Mouse (Mus musculus) bone marrow macrophage, adult 2 months (primary cell): ENCODE results near the gene Plk3. TPM values are rescaled to one million over a fixed set of nuclear protein-coding genes. Genes with fewer than 3 reads are reported as not detected.

Source experiments
- H3K27ac ChIP-seq: 2 replicates; pipeline ENCODE4 v1.5.1; 2012; ENCODE audit warnings: low read depth, low read length; ENCODE audit not compliant: insufficient read depth
- H3K4me1 ChIP-seq: 2 replicates; pipeline ENCODE4 v1.6.1; 2012; ENCODE audit warnings: low read length; ENCODE audit not compliant: control insufficient read depth, insufficient read depth
- H3K4me3 ChIP-seq: 2 replicates; pipeline ENCODE4 v1.5.1; 2012; ENCODE audit warnings: mild to moderate bottlenecking, low read length, moderate library complexity; ENCODE audit not compliant: insufficient read depth
- CTCF ChIP-seq: IDR thresholded peaks from 2 replicates; pipeline ENCODE4 v1.5.1; 2012; ENCODE audit warnings: low read depth, mild to moderate bottlenecking, low read length, moderate library complexity
- POLR2A ChIP-seq: IDR thresholded peaks from 2 replicates; pipeline ENCODE4 v1.6.1; 2012; ENCODE audit warnings: mild to moderate bottlenecking, low read depth, low read length, borderline replicate concordance
- polyA plus RNA-seq: library from polyadenylated mRNA; stranded (reverse); fragments of >200 nt; gene quantifications from 2 replicates; pipeline ENCODE4 v1.2.4, GENCODE M21; 2012; ENCODE audit not compliant: missing spikeins, insufficient read depth, insufficient read length

Plk3 gene
- polyA plus RNA-seq, 1 experiment: 2.9 TPM

DNA sequence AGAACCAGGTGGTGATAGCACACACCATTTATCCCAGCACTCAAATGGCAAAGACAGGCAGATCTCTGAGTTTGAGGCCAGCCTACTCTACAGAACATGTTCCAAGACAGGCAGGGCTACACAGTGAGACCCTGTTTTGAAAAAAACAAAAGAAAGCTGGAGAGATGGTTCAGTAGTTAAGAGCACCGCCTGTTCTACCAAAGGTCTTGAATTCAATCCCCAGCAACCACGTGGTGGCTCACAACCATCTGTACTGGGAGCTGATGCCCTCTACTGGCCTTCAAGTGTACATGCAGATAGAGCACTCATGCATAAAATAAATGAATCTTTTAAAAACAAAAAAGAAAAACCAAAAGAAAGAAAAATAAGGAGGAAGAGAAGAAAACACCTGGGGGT, 5.5 kb upstream of the Plk3 start:
- H3K4me1 ChIP-seq: peaks cover 22% of the 10 kb centered on the region

DNA sequence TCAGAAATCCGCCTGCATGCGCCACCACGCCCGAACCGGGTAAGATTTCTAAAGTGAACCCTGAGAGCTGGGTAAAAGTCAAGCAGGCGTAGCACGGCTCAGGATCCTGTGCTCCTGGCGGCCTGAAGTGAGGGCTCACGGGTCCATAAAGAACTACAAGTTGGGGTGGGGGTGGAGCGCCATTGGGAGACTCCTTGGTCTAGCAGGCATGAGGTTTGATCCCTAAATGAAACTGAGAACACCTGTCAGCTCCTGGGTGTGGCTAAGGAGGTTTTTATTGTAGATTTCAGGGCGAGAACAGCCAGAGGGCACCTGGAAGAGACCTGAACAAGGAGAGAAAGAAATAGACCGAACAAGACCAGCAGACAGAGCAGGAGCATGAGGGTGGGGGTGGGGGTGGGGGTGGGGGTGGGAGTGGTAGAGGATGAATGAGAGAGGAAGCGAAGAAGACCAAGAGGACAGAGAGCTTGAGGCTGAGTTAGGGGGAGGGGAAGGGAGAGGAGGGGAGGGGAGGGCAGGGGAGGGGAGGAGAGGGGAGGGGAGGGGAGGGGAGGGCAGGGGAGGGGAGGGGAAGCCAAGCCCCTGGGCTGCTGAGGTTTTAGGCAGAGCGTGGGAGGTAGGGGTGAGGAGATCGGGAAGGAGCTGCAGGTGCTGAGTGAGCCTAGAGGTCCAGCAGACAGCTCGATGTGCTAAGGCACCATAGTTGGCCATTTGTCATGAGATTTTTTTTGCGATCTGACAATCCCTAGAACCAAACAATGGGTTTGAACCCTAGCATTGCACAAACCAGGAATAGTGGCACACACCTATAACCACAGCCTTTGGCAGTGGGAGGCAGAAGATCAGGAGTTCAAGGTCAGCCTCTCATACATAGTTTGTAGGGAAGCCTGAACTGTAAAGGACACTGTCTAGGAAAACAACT, 4.8 kb upstream of the Plk3 start:
- TF ChIP-seq CTCF: no peak
- H3K27ac ChIP-seq: no peak overlapping the region
- H3K4me1 ChIP-seq: peaks cover 24% of the 10 kb centered on the region
- H3K4me3 ChIP-seq: no peak overlapping the region

More for the DNA sequence above, 5.5 kb upstream of the Plk3 start:
- TF ChIP-seq POLR2A: no peak
- TF ChIP-seq CTCF: peak; percentile 54; the same call in 1 of the 2 replicates
- H3K4me3 ChIP-seq: no peak overlapping the region
- no peak overlapping the region for H3K27ac ChIP-seq

DNA sequence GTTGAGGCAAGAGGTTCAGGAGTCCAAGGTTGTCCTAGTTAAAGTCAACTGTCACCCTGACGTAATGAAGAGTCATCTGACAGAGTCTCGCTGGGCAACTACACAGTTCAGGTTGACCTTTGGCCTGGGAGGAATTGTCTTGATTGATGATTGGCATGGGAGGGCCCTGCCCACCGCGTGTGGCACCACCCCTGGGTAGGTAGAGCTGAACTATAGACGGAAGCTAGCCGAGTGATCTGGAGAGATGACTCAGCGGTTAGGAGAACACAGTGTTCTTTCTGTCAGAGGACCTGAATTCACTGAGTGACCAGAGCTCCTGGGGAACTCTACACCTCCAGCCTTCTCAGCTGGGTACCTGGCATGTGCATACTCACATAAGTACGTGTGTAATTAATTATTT, 2.3 kb upstream of the Plk3 start:
- TF ChIP-seq POLR2A: no peak
- Histone ChIP-seq H3K4me1 (peaks cover 29% of the 10 kb centered on the region), H3K4me3 (peak overlapping the region; percentile 29), H3K27ac (peak overlapping the region; percentile 58)

DNA sequence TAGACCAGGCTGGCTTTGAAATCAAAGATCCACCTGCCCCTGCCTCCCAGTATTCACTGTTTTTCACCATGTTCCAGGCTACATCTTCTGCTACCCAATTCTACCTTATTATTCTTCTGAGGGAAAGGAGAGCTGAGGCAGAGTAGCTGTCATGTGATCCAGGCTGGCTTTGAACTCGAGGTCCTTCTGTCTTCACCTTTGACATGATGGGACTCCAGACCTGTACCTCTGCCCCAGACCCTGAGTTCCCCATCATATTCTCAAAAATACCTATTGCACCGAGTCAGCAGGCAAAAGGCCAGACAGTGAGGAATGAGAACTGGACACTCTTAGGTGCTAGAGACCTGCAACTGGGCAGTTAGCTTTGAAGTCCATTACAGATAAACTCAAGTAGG, 835 bp upstream of the Plk3 start:
- no peak overlapping the region for H3K27ac ChIP-seq
- H3K4me3 ChIP-seq: no peak overlapping the region
- TF ChIP-seq CTCF (no peak), POLR2A (no peak)
- peaks cover 29% of the 10 kb centered on the region for H3K4me1 ChIP-seq

DNA sequence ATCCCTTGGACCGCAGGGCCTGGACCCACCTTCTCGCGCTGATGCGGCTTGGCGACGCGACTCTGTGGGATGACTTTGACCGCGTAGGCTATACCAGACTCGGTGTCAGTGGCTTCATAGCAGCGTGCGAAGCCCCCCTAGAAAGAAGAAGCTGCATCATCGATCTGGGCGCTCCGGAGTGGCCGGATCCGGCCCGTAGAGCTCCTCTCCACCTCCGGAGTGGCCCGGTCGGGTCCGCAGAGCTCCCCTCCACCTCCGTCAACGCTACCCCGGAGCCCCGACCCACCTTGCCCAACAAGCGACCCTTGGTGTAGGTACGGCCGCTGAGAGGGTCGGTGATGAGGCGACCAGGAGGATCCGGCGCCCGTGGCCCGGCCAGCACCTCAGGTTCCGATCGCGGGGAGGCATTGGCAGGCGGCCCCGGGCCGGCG, 382 bp downstream of the Plk3 start:
- H3K4me1 ChIP-seq: peaks cover 29% of the 10 kb centered on the region
- no peak overlapping the region for H3K27ac ChIP-seq
- H3K4me3 ChIP-seq: peak overlapping the region; percentile 71
- TF ChIP-seq CTCF (no peak), POLR2A (no peak)

DNA sequence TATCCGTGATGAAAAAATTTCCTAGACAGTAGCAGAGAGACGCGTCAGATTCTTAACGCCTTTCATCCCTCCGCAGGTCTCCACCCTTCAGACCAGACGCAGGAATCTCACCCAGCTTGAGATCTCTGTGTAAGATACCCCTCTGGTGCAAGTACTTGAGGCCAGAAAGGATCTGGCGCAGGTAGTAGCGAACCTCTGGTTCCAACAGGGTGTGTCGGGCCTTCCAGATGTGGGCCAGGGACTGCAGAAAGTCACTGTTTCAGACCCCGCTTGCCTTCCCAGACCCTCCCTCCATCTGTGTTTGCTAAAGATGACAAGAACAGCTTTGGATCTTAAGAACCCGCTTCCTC, 994 bp downstream of the Plk3 start:
- Histone ChIP-seq H3K4me1 (peaks cover 29% of the 10 kb centered on the region), H3K4me3 (peak overlapping the region; percentile 71; the same call in 1 of the 2 replicates), H3K27ac (no peak overlapping the region)
- TF ChIP-seq POLR2A (no peak), CTCF (no peak)

DNA sequence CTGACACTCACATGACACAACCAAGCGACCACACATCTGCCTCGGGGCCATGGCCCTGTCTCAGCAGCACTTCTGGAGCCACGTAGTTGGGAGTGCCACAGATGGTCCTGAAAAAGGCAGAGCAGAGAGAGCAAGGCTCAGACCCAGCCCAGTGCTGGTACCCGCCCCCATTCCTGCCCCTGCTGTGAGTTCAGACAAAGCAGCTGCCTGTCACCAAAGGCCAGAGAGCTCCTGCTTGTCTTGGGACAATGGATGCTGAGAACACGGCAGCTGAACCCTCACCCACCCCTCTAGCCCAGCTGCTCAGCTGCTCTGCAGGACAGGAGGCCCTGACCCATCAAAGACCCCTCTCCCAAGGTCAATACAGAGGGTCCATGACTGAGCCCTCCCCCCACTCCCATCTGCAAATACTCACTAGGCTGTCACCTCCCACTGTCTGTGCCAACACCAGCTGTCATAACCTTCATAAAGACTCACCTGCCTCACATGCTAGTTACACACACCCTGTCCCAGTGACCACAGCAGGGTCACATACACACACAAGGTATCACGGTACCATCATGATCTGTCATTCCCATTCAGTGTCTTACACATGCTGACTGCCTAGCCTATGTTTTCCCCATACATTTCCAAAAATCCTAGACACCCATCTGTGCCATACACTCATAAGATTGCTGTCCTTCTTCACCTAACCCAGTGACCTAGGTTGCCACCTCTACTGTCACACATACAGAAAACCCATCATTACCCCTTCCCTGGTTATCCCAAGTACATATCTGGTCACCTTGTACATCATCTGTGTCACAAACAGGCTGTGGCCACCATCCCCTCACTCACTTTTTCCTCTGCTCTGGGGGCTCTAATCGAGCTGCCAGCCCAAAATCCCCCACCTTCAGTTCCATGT, 1.6 kb downstream of the Plk3 start:
- 0 out of 2 replicates have a peak overlapping the region, but pooled peaks have one; percentile 71 for H3K4me3 ChIP-seq
- no peak overlapping the region for H3K27ac ChIP-seq
- peaks cover 35% of the 10 kb centered on the region for H3K4me1 ChIP-seq
- TF ChIP-seq POLR2A (no peak), CTCF (no peak)

DNA sequence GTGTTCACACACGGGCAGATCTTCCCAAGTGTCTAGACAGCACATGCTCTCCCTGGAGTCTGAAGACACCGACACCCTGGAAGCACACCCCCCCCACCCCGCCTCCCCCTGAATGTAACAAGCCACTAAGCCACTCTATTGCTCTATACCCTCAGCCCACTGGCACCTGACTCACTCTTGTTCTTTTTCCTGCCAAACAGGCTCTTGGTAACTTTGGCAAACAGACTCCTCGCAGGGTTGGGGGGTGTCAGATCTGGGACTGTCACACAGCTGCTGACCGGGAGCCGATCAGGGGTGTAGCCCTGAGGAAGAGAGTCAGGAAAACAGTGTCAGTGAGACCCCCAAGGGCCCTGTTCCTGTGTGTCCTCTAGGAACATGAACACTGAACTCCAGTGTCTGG, 2.6 kb downstream of the Plk3 start:
- Histone ChIP-seq H3K4me3 (no peak overlapping the region), H3K27ac (no peak overlapping the region), H3K4me1 (peaks cover 37% of the 10 kb centered on the region)
- TF ChIP-seq POLR2A (no peak), CTCF (no peak)

DNA sequence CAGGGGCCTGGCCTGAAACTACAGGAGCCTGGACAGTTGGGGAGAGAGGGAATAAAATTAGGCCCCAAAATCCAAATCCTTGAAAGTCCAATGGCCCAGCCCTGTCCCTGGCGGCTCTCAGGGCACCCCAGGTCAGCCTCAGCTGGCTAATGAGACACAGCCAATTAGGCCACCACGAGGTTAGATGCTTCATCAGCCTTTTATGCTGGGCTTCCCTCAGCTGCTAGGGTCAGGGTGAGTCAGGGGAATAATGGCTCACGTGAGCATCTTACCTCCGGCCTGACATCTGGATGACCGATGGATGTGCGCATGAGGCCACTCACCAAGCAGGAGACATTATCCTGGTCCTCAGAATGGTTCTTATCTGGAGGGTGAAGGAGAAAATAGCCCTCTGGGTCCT, 3.0 kb downstream of the Plk3 start:
- peaks cover 35% of the 10 kb centered on the region for H3K4me1 ChIP-seq
- H3K27ac ChIP-seq: no peak overlapping the region
- no peak for TF ChIP-seq CTCF
- no peak for TF ChIP-seq POLR2A
- no peak overlapping the region for H3K4me3 ChIP-seq

DNA sequence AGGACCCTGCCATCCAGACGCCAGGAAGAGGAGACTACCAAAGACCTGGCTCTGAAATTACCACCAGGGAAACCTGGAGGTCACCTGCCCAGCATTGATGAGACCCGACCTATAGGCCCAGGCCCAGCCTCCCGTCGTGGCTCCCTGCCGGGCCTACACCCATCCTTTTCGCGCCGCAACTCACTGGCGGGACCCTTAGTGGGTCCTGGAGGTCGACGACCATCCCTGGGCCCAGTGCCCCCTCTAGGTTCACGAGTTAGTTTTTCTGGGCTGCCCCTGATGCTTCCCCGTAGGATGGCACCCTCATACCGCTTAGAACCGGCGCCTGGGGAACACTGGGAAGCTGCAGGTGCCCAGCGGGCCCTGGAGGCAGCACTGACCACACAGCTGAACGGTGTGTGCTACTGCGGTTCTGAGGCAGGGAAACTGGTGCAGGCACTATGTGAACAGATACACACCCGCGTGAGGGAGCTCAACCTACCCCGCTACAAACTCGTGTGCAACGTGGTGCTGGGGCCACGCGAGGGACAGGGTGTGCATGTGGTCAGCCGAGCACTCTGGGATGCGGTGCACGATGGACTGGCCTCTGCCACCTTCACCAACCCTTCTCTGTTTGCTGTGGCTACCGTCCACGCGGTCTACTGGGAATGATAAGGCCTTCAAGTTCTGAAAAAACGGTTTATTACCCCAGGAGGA, 5.6 kb downstream of the Plk3 start:
- H3K27ac ChIP-seq: no peak overlapping the region
- no peak for TF ChIP-seq POLR2A
- TF ChIP-seq CTCF: no peak
- H3K4me1 ChIP-seq: peaks cover 36% of the 10 kb centered on the region

More for the DNA sequence above, 5.6 kb downstream of the Plk3 start:
- no peak overlapping the region for H3K4me3 ChIP-seq
